Mouse (Mus musculus) splenic B cell, adult 2 months (primary cell): Measurements from ENCODE around the gene Trim10.

Source experiments
- DNase-seq: peaks from one replicate; pipeline ENCODE4 v3.0.0-alpha.2; 2011; ENCODE audit warnings: low read depth, low spot score
- H3K27me3 ChIP-seq: 2 replicates; pipeline ENCODE4 v1.6.1; 2012; ENCODE audit warnings: mild to moderate bottlenecking, low read length, moderate library complexity, mixed read lengths; ENCODE audit not compliant: control insufficient read depth, poor library complexity, insufficient read depth, severe bottlenecking
- H3K36me3 ChIP-seq: 2 replicates; pipeline ENCODE4 v1.6.1; 2012; ENCODE audit warnings: mild to moderate bottlenecking, low read length, moderate library complexity, mixed read lengths; ENCODE audit not compliant: control insufficient read depth, poor library complexity, insufficient read depth, severe bottlenecking

Gene Trim10

DNA sequence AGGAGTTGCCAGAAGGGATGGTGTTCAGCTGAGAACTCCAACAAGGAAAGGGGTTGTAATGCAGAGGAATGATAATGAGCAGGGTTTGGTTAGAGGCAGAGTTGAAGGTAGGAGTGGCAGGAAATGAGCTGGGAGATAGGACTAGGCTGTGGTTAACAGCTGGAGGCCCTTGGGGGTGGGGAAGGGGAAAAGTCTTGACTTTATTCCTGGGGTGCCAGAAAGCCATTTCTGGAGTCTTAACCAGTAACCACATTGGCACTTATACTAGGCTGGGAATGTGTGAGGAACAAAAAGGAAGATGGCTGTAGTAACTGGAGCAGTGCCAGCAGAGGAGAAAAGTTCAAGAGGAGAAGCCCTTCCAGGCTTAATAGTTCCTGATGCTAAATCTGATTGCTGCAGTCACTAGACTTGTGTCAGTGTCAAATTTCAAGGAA lies 25.1 kb upstream of the Trim10 start:
- no peaks in the 10 kb centered on the region for H3K27me3 ChIP-seq
- H3K36me3 ChIP-seq, result peaks cover 5% of the 10 kb centered on the region; the same call in 1 of the 2 replicates
- no peak for DNase-seq

DNA sequence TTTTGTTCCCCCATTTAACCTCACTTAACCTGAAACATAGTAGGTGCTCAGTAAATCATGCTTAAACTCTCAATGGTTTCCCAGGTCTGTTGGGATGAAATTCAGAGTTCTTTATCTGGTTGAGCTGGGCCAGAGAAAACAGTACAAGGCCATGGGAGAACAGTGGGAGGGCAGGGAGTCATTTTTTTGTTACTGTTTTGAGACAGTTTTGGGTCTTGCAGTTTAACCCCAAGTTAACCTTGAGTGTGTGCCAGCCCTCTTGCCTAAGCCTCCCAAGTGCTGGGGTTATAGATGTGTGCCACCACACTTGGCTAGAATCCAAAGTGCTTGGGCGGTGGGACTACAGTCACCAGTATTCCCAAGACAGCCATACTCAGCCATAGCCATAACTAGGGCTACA lies 24.6 kb upstream of the Trim10 start:
- Histone ChIP-seq H3K27me3 (no peaks in the 10 kb centered on the region), H3K36me3 (peaks cover 5% of the 10 kb centered on the region; the same call in 1 of the 2 replicates)
- DNase-seq, result no peak

DNA sequence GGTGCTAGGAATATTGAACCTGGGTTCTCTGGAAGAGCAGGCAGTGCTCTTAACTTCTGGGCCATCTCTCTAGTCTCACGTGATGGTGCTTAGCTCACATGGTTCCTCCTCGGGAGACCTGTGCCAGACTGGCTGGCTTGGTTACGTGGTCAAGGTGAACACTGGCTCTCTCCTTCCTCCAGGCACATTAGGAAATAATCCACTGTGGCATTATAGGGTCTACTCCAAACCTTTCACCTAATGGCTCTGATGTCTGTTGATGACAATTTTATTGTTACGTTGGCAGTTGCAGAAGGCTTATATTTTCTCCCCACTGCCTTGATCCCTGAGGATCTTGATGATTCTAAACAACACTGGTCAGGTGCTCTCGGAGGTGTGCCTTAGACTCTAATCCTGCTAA lies 20.5 kb upstream of the Trim10 start:
- peaks cover 11% of the 10 kb centered on the region for H3K36me3 ChIP-seq
- DNase-seq, result no peak
- no peaks in the 10 kb centered on the region for H3K27me3 ChIP-seq

DNA sequence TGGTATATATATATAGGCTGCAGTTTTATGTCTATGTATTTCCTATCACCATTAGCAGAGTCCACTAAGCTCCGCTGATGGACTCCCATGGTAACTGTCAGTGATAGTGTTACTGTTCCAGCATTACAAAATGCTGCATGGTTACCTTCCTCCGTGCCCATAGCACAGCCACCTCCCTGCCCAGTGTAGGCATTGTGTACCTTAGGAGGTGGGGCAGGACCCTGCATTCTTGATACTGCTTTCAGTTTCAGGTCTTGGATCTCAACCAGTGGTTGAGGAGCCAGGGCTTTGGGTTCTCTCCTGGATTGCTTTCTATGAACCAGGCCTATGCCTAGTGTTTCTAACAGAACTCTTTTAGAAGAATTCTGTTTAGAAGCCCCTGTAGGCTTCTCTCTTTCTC lies 19.4 kb upstream of the Trim10 start:
- peaks cover 11% of the 10 kb centered on the region for H3K36me3 ChIP-seq
- DNase-seq, result no peak
- H3K27me3 ChIP-seq, result no peaks in the 10 kb centered on the region

DNA sequence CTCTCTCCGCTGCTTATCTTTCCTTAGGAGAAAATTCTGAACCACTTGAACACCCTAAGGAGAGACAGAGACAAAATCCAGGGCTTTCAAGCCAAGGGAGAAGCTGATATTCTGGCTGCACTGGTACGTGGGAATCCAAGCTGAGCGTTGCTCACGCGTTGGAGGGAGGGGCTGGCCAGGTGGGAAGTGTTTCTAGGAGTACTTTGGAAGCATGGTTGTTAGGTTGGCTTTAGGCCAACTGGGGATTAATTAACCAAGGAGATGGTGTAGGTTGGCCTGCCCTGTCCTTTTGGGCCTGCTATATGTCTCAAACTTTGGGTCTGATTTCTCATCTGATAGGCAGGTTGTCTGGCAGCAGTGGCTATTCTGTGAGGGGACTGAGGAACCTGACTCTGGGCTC lies 18.2 kb upstream of the Trim10 start:
- DNase-seq, result no peak
- no peaks in the 10 kb centered on the region for H3K27me3 ChIP-seq

DNA sequence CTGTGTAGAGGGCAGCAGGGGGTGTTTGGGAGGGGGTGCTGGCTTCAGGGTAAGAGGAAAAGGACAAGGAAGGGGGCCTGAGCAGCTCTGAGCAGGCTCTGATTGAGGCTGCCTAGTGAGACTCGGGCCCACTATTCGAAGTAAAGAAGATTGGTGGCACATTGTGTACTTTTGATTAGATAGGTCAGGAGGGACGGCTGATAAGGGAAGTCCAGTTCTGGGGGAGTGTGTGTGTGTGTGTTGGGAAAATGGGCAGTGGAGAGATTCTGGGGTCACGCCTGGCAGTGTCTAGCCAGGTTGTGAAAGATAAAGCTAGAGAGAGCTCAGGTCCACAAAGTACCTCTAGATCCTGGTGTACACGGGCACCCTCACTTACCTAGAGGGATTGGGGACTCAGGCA lies 17.7 kb upstream of the Trim10 start:
- no peaks in the 10 kb centered on the region for H3K27me3 ChIP-seq
- H3K36me3 ChIP-seq, result peaks cover 15% of the 10 kb centered on the region
- DNase-seq, result no peak

More for the DNA sequence above, 18.2 kb upstream of the Trim10 start:
- H3K36me3 ChIP-seq, result peaks cover 12% of the 10 kb centered on the region

DNA sequence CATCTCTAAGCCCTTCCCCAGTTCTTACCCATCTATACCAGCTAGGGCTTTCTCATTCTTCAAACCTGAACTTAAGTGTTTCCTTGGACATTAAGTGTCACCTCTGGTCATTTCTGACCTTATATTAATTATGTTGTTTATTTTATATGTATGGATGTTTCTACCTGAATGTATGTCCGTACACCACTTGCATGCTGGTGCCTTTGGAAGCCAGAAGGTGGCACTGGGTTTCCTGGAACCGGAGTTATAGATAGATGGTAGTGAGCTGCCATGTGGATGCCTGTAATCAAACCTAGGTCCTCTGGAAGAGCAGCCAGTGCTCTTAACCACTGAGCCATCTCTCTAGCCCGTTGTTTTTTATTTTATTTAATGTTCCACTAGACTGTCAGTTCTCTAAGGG lies 13.9 kb upstream of the Trim10 start:
- Histone ChIP-seq H3K27me3 (no peaks in the 10 kb centered on the region), H3K36me3 (peaks cover 27% of the 10 kb centered on the region)
- no peak for DNase-seq

DNA sequence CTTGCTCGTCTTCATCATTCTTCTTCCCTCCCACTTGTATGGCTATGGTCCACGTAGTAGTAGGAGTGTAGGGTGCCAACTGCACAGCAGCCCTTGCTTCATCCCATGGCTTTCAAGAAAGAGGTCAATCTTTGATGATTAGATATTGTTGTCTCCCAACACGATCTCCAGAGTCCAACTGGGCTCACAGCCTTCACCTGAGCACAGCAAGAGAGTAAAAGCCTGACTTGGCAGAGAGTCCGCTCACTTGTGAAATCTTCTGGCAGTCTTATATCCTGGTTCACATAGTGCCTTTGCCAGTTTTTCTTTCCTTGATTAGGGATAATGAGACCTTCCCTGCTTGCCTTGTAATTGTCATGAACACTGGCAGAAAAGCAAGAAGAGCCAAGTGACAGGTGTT lies 13.1 kb upstream of the Trim10 start:
- peaks cover 23% of the 10 kb centered on the region for H3K36me3 ChIP-seq
- no peak for DNase-seq
- no peaks in the 10 kb centered on the region for H3K27me3 ChIP-seq

DNA sequence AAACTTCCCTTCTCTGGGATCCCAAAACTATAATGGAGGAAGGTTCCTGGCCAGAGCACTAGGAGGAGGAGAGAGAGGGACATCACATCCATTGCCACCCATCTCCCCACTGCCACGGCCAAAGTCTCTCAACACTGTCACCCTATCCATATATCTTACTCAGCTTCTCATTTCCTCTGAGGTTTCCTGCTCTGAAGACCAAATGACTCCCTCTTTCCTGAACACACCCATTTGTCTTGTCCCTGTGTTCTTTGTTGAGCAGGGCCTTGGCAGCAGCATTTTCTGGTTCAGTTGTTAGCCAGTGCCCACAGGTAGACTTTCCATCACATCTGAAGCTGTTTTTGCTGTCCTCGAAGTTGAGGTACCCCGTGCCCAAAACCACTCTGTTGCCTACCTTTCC lies 11.2 kb upstream of the Trim10 start:
- peaks cover 20% of the 10 kb centered on the region for H3K36me3 ChIP-seq
- DNase-seq, result no peak
- H3K27me3 ChIP-seq, result no peaks in the 10 kb centered on the region

DNA sequence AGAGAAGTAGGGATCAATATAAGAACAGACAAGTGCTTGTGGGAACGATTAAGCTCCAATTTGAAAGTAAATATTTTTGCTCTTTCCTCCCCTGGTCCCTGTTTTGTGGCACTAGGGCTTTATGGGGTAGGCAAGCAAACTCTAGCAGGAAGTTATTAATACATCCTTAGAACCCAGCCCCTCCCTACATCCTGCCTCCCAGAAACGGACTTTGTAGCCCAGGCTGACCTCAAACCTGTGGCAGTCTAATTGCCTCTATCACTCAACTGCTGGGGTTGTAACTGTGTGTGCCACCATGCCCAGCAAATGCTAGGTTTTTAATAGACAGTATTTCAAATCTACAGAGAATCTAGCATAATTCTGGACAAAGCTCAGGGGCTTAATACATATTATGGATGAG lies 7.7 kb upstream of the Trim10 start:
- no peak for DNase-seq
- H3K36me3 ChIP-seq, result peaks cover 14% of the 10 kb centered on the region
- no peaks in the 10 kb centered on the region for H3K27me3 ChIP-seq

DNA sequence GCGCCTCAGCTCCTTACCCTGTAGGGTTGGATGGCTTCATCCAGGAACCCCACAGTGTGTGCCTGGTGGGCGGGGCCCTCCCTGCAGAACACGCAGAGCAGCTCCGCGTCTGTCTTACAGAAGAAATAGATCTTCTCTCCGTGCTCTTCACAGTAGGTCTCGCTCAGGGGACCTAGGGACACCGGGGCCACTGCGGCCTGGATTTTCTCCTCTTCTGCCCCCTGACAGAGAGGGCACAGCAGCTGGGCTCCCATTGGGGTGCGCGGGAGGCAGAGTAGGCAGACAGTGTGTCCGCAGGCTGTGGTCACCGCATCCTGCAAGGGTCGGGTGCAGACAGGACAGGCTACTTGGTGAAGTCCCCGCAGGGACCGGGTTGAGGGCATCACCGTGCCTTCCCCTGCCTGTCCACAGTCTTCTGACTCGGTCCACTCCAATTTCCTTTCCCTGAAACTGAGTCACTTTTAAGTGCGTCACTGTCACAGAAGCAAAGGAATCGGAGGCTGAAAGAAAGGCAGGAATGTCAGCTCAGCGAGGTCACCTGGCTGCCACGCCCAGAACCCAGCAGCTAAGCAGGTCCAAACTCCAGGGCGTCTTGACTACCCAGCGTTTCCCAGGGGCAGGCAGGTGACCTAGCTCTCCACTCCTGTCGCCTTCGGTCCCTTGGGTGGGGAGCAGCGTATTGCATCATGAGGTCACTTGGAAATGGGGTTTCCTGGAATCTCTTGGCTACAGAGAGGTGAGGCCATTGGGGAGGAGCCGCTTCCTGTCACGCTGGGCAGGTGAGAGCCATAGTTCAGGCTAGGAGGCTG lies 2.5 kb upstream of the Trim10 start, which contains the start of gene Trim15:
Gene Trim15, minus strand, starts transcription at position 492 of the 809 bp plus-strand sequence.
- Histone ChIP-seq H3K36me3 (no peaks in the 10 kb centered on the region), H3K27me3 (no peaks in the 10 kb centered on the region; the same call in 1 of the 2 replicates)
- DNase-seq, result no peak

DNA sequence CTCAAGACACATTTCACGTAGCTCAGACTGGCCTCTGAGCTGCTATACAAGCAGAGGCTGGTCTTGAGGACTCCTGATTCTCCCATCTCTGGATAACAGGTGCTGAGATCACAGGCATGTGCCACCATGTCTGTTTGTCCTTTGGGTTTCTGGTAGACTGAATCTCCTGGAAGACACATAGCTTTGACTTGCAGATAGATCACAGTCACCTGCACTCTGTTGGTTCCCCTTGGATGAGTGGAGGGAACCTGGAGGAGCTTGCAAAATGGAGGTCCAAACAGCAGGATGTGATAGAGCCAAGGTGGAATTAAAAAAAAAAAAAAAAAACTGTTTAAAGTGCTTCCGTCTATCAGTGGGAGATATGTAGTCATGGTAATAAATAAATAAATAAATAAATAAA lies 538 bp upstream of the Trim10 start:
- Histone ChIP-seq H3K27me3 (no peaks in the 10 kb centered on the region; the same call in 1 of the 2 replicates), H3K36me3 (no peaks in the 10 kb centered on the region)
- no peak for DNase-seq

DNA sequence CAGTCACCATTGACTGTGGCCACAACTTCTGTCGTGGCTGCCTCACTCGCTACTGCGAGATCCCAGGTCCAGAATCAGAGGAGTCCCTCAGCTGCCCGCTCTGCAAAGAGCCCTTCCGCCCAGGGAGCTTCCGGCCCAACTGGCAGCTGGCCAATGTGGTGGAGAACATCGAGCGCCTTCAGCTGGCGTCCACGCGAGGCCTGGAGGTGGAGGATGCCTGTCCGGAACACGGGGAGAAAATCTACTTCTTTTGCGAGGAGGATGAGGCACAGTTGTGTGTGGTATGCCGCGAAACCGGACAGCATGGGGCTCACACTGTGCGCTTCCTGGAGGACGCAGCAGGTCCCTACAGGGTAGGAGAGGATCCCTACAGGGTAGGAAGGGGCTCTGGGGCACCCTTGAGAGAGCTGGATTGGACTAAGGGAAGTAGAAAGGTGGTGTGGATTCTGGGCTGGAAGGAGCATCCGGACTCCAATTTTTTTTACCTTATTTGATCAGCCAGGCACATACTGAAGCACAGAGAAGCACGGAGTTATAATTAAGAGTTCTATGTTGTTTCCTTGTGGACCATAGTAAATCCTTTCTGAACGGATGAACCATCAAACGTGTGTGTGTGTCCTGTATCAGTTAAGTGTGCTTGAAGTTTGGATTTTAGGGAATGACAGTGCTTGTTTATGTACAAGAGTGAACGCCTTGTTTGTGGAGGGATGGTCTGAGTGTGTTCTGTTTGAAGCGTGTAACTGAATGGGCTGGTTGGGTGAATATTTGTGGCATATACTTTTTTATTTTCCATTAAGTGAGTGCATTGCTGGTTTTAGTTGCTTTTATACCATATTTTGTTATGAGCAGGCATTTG lies 809 bp downstream of the Trim10 start:
- DNase-seq, result no peak
- Histone ChIP-seq H3K36me3 (no peaks in the 10 kb centered on the region), H3K27me3 (no peaks in the 10 kb centered on the region; the same call in 1 of the 2 replicates)

DNA sequence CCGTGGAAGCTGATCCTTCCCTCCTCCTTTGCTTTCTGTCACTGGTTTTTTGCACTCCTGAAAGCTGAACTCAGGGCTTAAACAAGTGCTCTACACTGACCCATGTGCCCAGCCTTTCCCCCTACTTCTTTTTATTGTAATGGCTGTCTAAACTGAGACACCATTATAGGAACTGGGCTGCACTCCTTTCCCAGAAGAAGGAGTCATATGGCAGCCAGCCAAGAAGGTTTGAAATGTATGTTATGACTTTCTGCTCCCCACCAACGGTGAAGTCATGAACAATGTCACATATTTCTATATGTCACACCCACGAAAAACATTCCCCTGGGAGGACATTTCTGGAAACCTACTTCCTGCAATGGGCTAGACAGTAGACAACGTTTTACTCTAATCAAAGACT lies 5.3 kb downstream of the Trim10 start:
- H3K27me3 ChIP-seq, result no peaks in the 10 kb centered on the region; the same call in 1 of the 2 replicates
- DNase-seq, result no peak

DNA sequence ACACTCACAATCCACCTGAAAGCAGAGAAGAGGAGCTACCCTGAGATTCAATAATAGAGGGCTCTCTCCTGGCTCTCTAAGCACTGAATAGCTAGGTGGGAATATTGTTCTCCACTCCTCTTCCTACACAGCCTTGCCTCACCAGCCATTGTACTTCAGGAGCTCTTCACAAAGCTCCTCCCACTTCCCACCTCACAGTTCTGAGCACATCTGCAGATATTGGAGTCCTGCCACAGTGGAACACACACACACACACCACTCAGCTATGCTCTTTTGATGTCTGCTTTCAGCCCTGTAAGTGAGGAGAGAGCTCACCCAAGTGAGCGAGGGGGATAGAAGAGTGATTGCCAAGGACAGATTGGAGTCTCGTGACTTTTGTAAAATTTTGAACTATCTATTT lies 14.0 kb downstream of the Trim10 start:
- no peaks in the 10 kb centered on the region for H3K36me3 ChIP-seq
- DNase-seq, result no peak
- H3K27me3 ChIP-seq, result no peaks in the 10 kb centered on the region

More for the DNA sequence above, 5.3 kb downstream of the Trim10 start:
- H3K36me3 ChIP-seq, result no peaks in the 10 kb centered on the region
